Mouse (Mus musculus) kidney, postnatal 10 days (tissue): Measurements from ENCODE around the gene Fpr1.
"Not testable (repeated sequence)": the region's sequence is repeated elsewhere in the genome, so short reads cannot be mapped to it uniquely, and the experiment has no call there.

Source experiments
- DNase-seq: peaks from one replicate; pipeline ENCODE4 v3.0.0; 2021; ENCODE audit warnings: mixed read lengths

Gene Fpr1

DNA sequence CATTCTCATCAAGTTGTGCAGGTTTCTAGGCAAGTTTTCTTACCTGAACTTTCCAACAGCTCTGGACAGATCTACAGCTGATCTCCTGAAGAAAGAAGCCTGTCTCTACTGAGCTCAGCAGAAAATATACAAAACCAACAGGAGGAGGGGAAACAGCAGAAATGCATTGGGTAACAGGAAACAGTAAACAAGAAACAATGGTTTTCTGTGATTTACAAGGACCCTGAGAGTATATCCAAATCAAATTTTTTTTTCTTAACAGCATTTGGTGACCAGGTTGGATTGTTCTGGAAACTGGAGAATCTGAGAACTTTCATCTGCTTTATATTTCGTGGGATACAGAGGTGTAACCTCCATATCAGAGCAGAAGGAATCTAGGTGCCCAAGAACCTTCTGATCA, at the start of gene Fpr1:
TSS of gene Fpr1 (minus strand) at position 101 of the 400 bp plus-strand sequence.
- no peak for DNase-seq

DNA sequence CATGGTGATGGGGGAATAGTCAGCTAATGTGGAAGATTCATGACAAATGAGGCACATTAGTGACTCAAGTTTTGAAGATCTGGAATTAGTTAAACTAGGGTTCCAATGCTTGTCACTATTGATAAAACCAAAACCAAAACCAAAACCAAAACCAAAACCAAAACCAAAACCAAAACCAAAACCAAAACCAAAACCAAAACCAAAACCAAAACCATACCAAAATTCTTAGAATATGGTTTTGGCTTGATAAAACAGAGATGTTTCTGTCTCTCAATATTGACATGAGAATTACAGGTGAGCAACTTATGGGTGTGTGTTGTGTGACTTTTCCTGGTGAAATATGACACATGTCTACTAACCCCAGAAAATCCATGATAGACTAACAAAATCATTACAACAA, 34.0 kb upstream of the Fpr1 start:
- no peak for DNase-seq

DNA sequence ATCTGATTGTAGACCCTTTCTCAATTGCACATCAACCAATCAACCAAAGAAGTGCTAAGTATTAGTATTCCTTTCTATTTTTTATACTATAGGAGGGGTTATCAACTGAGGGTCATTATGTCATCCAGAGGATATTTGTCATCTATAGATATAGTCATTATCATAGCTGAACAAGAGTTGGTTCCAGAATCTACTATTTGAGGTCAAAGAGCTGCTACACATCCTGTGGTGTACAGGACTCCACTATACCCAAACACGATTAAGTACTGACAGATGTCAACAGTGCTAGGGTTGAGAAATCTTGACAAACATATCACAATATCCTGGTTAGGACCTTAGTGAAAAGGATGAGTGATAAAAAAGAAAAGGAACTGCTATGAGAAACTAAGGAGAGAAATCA, 33.6 kb upstream of the Fpr1 start:
- no peak for DNase-seq

DNA sequence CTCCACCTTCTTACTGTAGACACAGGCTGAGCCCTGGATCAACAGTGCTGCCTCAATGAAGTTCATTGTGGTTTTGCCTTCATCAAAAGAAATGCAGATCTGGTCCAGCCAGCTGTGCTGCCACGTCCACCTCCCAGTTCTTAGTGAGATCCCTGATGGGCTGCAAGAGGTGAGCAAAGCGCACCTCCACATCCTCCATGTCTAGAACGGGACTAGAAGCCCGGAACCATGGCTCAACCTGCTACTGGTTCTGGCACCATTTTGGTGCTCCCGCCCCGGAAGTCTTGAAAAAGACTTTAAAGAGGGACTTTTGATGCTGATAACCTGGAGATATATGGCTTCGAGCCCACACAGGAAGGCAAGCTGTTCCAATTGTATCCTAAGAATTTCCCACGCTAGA, 28.9 kb upstream of the Fpr1 start:
- not testable (repeated sequence) for DNase-seq

DNA sequence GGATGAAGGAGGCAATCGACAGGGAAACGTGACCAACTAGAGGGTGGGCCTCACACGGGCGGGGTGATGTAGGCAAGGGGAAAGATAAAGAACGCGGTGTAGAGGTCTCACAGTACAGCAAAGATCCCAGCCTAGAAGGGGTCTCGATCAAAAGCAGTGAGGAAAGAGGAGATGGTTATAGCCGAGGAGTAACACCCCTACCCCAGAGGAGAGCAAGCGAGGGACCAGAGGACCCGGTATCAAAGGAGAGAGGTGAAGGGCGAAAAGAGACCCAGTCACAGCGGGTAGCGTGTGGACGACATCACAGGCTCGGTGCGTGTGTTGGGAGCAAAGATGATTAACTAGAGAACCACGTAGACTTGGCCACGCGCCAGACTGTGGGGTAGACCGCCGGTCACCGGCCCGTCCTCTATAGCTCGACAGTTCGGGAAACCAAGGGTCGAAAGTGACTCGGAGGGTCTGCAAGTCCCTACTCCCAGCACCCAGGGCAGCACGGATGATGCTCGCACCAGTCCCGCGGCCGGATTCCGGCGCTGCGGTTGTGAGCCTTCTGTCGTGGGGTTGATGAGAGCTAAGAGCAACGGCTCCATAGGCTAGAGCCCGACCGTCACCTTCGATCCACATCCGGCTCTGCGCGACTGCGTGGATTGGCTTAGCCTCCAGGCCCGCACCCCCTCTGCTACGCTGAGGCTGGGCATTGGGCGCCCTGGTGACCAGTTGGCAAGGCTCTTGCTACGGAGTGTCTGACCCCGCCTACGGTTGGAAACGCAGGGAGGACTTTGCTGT, 26.1 kb upstream of the Fpr1 start:
- peak; percentile 86 for DNase-seq

DNA sequence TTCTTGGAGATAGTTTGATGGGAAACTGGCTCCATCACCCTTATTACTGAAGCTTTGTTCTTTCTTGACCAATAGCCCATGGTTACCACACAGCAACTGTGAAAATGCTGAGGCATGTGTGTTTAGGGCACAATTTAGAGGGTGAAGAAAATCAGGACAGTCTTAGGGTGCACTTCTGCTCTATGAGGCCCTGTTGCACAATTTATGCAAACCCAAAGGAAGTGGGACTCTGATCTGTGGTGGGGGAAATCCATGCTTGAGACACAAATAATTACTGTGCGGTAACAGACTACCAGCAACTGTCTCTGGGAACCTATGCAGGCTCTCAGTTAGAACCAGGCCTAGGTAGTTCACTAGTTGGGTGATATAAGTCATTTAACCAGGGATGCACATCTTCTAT, 17.0 kb upstream of the Fpr1 start:
- no peak for DNase-seq

DNA sequence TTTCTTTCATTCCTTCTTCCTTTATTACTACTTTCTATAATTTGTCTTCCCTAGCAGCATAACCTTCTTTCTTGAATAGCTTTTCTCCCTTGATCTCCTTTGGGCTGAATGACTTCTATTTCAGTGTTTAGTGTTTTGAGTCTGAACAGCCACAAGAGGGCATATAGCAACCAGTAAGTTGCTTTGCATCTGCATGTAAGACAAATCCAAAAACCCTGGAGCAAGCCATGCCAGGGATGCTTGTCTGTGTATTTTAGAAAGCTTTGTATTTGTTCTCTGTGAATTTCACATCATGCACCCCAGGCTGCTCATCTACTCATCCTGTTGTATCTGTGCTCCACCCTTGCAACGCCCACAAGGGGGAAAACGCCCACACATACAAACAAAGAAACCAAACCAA, 15.5 kb upstream of the Fpr1 start:
- DNase-seq, result no peak

DNA sequence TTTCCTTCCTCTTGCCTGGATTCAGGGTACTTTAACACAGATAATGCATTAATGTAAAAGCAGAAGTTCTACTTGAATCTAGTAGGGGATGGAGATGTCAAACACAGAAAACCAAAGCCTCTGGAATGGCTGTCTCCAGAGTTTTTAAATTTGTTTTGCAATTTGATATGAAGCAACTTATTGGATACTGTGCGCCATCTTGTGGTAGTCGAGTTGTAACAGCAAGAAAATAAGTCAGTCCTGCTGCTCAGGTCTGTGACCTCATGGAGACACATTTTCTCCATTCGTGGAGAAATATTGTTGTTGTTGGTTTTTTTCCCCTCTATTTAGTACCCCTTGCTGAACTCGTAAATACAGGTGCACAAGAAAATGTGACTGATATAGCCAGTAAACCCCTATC, 12.3 kb upstream of the Fpr1 start:
- peak; percentile 48 for DNase-seq

DNA sequence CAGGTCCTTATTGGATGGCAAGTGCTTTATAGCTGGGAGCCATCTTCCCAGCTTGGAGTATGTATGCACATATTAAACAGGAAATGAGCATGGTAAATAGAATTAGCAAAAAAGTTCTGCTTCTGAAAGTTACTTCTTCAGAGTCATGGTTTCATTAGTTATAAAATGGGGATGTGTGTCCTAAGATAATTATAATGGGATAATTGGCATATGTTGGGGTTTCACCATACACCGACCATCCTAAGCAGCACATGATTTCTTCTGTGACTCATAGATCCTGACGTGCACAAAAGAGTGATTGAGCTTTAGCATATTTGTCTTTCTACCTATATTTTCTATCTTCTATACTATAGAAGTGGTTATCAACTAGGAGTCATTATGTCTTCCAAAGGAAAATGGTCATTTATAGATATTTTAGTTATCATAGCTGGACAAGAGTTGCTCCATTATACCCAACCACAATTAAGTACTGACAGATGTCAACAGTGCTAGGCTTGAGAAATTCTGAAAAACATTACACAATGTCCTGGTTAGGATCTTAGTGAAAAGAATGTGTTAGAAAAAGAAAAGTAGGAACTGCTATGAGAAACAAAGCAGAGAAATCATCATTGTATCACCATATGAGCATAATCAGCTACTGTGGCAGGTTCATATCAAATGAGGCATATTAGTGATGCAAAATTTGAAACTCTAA, 6.1 kb upstream of the Fpr1 start:
- DNase-seq, result no peak

DNA sequence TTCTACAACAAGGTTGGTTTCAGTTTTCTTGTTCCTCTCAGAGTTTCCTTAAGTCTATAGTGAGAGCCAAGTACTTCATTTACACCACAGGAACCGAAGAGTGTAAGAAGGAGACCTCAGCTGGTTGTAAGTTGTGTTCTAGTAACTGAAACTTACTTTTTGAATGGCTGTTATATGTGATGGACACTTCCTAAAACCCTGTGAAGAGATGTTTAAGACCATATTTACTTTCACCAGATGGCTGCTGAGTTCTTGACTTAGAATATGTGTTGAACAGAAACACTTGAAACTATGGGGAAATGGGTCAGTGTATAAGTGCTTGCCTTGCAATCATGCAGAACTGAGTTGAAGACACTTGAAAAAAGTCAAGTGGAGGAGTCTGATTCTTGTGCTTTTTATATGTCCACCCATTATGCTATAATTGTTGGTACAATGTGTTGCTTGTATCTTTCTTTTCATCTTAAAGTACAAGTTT, 4.1 kb upstream of the Fpr1 start, which contains the start of the genes Fpr2 and Fpr3:
TSS of gene Fpr2 (plus strand) at position 51 of the 475 bp plus-strand sequence.
TSS of gene Fpr3 (plus strand) at position 79 of the 475 bp plus-strand sequence.
- DNase-seq, result no peak

DNA sequence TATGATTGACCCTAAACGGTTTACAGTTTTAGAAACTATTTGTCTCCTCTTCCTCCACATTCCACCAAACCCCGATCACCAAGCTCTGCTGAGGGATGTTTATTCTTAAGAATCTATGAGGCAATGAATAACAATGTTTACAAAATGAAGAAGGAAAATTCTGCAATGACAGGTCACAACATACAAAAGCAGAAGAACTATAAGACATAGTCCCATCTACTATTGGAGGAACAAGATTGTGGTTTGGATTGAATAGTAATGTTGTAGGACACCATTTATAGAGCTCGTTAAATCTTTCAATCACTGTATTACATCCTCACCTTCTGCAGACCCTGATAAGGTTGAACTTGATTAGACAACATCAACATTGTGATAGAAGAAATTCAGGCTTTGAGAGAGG, 1.1 kb downstream of the Fpr1 start:
- DNase-seq, result no peak

DNA sequence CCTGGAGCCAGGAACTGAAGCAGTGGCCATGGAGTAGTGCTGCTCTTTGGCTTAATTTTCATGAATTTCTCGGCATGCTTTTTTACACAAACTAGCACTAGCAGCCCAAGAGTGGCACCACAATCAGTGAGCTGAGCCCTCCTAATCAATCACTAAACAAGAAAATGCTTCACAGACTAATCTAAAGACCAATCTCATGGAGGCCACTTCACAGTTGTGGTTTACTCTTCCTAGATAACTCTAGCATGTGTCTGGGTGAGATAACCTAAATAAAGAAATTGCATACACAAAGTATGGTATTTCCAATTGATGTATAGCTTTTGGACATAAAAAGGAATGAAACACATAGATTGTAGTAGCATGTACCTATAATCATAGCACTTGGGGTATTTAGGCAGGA, 4.4 kb downstream of the Fpr1 start:
- DNase-seq, result no peak

DNA sequence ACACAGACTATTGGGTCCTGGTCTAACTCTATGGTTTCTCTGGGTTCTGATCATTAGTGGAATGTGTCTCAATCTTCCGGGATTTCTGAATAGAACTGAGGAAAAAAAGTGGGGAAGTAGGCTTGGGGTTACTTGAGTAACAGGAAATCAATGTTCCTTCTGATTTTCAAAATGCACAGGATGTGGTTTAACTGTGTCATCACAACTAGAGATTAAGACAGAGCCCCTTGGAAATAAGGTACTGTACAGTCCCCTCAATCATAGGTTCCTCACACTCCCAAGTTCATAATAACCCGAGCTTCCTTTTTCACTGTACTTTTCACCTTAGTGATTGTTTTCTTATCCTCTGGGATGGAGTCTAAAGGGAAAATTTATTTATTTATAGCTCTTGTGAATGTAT, 12.0 kb downstream of the Fpr1 start:
- DNase-seq, result no peak

DNA sequence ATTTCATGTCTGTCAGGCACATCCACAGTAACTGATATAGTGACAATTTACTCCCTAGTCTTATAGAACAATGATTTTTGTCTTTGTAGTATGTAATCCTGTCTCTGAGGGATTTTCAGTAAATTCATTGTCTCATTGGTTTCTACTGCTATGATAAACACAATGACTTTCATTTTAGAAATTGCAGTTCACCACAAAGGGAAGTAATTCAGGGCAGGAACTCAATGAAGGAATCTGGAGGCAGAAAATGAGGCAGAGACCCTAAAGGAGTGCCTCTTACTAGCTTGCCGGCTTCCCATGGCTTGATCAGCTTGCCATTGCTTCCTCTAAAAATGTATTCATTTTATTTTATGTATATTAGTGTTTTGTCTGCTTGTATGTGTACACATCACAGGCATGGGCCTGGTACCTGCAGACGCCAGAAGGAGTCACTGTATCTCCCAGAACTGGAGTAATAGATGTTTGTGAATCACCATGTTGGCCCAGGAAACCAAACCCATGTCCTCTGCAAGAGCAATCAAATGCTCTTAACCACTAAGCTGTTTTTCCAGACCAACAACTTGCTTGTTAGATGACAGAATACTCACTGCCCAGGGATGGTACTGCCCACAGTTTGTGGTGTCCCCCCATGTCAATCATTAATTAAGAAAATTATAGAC, 12.7 kb downstream of the Fpr1 start:
- DNase-seq, result no peak

DNA sequence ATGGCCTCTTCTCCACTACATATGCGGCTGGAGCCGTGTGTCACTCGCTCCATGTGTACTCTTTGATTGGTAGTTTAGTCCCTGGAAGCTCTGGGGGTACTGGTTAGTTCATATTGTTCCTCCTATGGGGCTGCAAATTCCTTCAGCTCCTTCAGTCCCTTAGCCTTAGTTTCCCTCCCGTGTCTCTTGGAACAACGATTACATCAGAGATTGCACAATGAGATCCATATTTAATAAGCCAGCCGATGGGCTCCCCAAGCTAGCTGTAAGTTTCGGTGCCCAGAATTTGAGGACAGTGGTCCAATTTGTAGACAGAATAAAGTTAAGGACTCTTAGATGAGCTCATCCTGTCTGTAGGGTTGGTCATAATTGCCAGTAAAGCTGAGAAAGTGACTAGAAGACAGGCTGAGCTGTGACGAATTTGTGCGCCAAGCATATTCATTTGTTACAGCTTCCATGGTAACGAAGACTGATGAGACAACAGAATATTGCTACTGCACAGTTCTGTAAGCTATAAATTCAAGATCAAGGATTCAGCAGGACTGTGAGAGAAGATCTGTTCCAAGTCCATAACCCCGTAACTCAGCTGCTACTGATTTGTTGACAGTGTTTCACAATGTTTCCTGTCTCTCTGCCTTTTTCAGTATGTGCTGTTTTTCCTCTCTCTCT, 16.8 kb downstream of the Fpr1 start:
- no peak for DNase-seq

DNA sequence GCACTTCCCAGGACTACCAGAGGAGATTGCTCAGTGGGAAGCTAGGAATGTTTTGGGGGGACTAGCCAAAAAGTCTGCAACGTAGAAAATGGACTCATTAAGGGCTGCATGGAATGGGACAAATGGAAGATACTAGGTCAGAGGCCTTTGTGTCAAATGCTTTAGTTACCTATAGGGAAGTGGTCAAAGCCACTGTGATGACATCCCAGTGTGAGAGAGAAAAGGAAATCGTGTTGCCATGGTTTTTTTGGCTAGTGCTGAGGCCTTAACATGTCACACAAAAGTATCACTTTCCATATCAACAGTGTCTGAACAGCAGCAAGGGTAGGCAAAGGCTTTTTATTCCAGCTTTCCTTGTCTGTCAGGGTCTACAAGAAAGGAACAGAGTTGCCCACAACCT, 18.6 kb downstream of the Fpr1 start:
- no peak for DNase-seq

DNA sequence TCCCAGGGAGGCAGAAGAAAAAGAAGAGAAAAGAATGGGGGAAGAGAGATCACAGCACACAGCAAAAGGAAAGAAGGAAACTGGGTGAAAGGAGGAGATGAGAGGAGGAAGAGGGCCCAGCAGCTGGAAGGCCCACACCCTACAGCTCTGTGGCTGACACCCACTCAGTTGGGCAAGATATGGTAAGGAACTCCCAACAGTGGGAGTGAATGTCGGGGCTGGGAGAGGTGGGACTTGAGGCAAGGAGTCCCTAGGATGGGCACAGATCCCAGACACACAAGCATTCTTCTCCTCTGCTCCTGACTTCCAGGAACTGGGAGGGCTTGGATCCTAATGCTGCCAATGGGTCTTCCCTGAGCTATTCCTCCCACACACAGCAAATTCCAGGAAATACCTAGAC, 21.4 kb downstream of the Fpr1 start:
- no peak for DNase-seq

DNA sequence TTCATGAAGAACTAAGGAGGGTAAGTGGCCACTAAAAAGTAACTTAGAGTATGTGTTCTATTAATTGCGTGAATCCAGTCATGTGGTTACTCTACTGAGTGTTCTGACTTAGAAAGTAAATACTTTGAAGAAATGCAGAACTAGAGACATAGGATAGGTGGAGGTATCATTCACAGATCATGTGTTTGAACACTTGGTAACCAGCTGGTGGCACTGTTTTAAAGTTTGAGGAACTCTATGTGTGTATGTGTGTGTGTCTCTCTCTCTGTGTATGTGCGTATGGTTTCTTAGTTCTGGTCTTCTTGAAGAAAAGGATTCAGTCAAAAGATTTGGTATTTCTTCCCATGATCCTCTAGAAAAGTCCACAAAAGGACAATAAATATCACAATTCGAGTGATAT, 23.6 kb downstream of the Fpr1 start:
- no peak for DNase-seq

DNA sequence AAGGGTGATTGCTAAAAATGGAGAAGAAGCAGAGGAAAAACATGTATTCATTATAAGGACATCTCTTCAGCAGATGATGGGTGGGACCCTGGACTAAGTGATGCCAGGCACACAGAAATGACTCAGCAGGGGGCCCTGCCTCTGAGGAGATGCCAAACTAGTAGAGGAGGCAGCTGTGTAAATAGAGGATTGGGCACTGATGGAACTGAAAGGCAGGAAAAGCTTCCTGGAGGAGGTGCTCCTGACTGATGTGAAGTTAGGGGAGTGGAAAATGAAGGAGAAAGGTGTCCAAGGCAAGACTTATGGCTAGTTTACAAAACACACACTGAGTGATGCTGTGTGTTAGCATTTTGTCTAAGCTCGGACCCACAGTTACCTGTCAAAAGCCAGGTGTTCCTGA, 26.3 kb downstream of the Fpr1 start:
- no peak for DNase-seq

DNA sequence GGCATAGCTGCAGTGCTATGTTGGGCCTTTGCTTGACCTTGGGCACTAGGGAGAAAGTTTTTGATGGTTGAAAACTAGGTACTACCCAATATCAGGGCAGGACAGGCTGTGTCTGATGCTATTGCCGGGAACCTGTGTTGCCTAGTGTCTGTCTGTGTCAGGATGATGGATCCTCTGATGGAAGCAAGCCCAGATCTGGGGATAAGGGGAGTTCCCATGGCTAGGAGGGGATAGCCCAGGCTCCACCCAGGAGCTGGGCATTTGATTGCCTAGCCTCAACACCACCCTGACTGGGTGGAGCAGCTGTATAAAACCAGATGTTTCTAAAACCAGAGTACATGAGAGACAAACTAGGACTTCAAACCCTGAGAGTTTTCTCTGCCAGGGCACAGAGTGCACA, 27.1 kb downstream of the Fpr1 start:
- DNase-seq, result no peak

DNA sequence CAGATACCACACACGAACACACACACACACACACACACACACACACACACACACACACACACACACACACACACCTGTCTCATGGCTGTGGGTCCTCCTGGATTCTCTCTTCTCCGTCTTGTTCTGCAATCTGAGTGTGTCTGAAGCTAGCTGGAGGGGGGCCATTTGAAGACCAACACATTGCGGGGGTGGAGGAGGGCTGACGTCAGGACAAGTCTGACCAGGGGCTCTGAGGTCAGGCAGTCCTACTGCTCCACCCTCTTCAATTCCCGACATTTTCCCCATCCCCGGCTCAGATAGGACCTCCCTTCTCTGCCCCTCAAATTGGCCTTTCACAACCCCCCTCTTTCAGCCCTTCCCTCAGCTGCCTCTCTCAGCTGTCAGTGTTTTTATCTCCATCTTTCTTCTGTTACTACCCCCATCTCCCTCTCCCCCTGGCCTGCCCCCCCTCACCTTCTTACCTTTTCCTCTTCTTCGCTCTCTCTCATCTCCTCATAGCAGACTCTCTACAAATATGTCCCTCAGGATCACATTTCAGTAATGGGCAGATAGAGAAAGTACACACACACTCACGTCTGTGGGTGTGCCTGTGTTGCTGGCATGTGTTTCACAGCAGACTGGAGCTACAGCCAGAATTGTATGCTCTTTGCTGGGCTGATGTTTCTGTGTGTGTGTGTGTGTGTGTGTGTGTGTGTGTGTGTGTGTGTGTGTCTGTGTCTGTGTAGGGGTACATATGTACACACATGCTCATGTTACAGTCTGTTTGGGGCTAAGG, 28.5 kb downstream of the Fpr1 start, which contains the start of gene Has1:
TSS of gene Has1 (minus strand) at position 142 of the 775 bp plus-strand sequence.
- DNase-seq, result no peak
